Mouse (Mus musculus): ENCODE data around the gene Tex264. TPM values are rescaled to one million over a fixed set of nuclear protein-coding genes. Genes with fewer than 3 reads are reported as not detected.
A peak's percentile ranks its signal among the peaks of the same experiment; 100 is the strongest.

The Tex264 gene
- 28.1 and 30.0 TPM in 2 replicates for polyA plus RNA-seq (2014; fragmentation: Nextera tagmentation; extraction: Ambion mirVana)

DNA sequence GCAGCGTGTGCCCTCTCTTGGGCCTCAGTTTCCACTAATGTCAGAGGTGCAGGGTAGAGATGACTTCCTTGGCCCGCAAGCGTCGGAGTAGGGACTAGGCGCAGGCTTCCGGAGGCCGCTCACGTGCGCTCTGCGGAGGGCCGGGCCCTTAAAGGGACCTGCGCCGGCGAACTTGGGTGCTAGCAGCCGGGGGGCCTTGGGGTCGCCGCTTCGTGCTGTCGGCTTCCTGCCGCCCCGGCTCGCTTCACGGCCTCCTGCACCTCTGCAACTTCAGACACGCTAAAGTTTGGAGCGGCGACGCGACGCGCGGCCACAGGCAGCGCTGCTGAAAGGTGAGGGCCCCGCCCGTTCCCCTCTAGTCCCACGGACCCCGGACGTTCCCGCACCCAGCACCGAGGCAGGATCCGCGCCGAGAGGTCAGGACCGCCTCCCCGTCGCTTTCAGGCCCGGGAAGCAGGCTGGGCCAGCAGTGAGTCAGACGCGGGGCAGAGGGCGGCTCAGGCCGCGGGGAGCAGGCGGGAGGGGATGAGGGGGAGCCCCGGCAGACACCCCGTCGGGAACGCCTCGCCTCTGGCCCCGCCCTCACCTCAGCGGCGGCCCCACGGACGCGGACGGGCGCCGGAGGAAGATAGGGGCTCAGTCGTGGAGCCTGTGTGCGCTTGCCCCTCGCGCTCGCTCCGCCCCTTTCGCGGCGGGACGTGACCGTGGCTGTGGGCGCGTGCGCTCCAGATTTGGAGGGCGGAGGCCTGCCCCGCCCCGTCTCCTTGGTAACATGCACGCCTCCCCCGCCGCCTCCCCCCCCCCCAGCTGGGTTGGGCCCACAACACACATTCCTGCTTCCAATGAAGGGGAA lies at the start of gene Tex264:
Gene Tex264, minus strand, starts transcription at position 679 of the 853 bp plus-strand sequence.
- H3K27ac ChIP-seq (ENCODE audit: low read depth, low read length) = peak within 1 kb of the TSS; percentile 42; the same call in 1 of the 2 replicates
- no peaks in the 10 kb centered on the region for H3K27me3 ChIP-seq (ENCODE audit: control insufficient read depth, insufficient read depth, low read length)
- peak within 1 kb of the TSS; percentile 95 for H3K4me2 ChIP-seq (replicated peaks; ENCODE audit: low read depth, low read length)
- H3K9ac ChIP-seq (ENCODE audit: low read depth, low read length) = peak within 1 kb of the TSS; percentile 69
- WGBS = under 1% methylated on average over 66 of the region's 86 CpGs
- H3K36me3 ChIP-seq (ENCODE audit: control insufficient read depth, insufficient read depth, low read length) = 0 out of 2 replicates have a peak, but pooled peaks cover 2% of the 10 kb centered on the region
- H3K4me3 ChIP-seq (ENCODE audit: low read depth, low read length) = peak within 1 kb of the TSS; percentile 78
- no peaks in the 10 kb centered on the region for H3K9me3 ChIP-seq (ENCODE audit: control insufficient read depth, low read length)
- DNase-seq (ENCODE audit: low spot score) (peak; percentile 81), ATAC-seq (ENCODE audit: low FRiP score) (peak; percentile 85)
- peaks cover 2% of the 10 kb centered on the region; the same call in 1 of the 2 replicates for H3K4me1 ChIP-seq (replicated peaks; ENCODE audit: control insufficient read depth, insufficient read depth, low read length)

- no peaks in the 10 kb centered on the region for H3K27me3 ChIP-seq (ENCODE audit: control insufficient read depth, insufficient read depth, low read length)
- H3K9ac ChIP-seq (ENCODE audit: low read depth, low read length) = no peak overlapping the region
- H3K4me3 ChIP-seq (ENCODE audit: low read depth, low read length) = no peak overlapping the region
- no peak overlapping the region for H3K27ac ChIP-seq (ENCODE audit: low read depth, low read length)
- no peaks in the 10 kb centered on the region for H3K4me1 ChIP-seq (replicated peaks; ENCODE audit: control insufficient read depth, insufficient read depth, low read length)
- 82% methylated on average over 2 of the region's 2 CpGs for WGBS
- no peak overlapping the region for H3K4me2 ChIP-seq (replicated peaks; ENCODE audit: low read depth, low read length)
- DNase-seq (ENCODE audit: low spot score) = no peak
- no peaks in the 10 kb centered on the region for H3K9me3 ChIP-seq (ENCODE audit: control insufficient read depth, low read length)
- no peaks in the 10 kb centered on the region for H3K36me3 ChIP-seq (ENCODE audit: control insufficient read depth, insufficient read depth, low read length)
- no peak for ATAC-seq (ENCODE audit: low FRiP score)
Observed at GRCm38 (mm10) chr9:106733690-106734089, 48.0 kb upstream of the Tex264 start.

- H3K4me2 ChIP-seq (replicated peaks; ENCODE audit: low read depth, low read length) = no peak overlapping the region
- H3K4me1 ChIP-seq (replicated peaks; ENCODE audit: control insufficient read depth, insufficient read depth, low read length) = no peaks in the 10 kb centered on the region
- H3K36me3 ChIP-seq (ENCODE audit: control insufficient read depth, insufficient read depth, low read length) = no peaks in the 10 kb centered on the region
- DNase-seq (ENCODE audit: low spot score) (no peak), ATAC-seq (ENCODE audit: low FRiP score) (no peak)
- H3K9ac ChIP-seq (ENCODE audit: low read depth, low read length) = no peak overlapping the region
- no peaks in the 10 kb centered on the region for H3K27me3 ChIP-seq (ENCODE audit: control insufficient read depth, insufficient read depth, low read length)
- H3K4me3 ChIP-seq (ENCODE audit: low read depth, low read length) = no peak overlapping the region
- WGBS = 88% methylated on average over 2 of the region's 2 CpGs
- H3K9me3 ChIP-seq (ENCODE audit: control insufficient read depth, low read length) = no peaks in the 10 kb centered on the region
- no peak overlapping the region for H3K27ac ChIP-seq (ENCODE audit: low read depth, low read length)
Observed at GRCm38 (mm10) chr9:106729416-106729815, 43.7 kb upstream of the Tex264 start.

GRCm38 (mm10) chr9:106726891-106727290 lies 41.2 kb upstream of the Tex264 start:
- Histone ChIP-seq H3K27ac (ENCODE audit: low read depth, low read length) (no peak overlapping the region), H3K4me3 (ENCODE audit: low read depth, low read length) (no peak overlapping the region), H3K9ac (ENCODE audit: low read depth, low read length) (no peak overlapping the region), H3K27me3 (ENCODE audit: control insufficient read depth, insufficient read depth, low read length) (no peaks in the 10 kb centered on the region), H3K4me1 (replicated peaks; ENCODE audit: control insufficient read depth, insufficient read depth, low read length) (no peaks in the 10 kb centered on the region), H3K36me3 (ENCODE audit: control insufficient read depth, insufficient read depth, low read length) (no peaks in the 10 kb centered on the region), H3K9me3 (ENCODE audit: control insufficient read depth, low read length) (no peaks in the 10 kb centered on the region), H3K4me2 (replicated peaks; ENCODE audit: low read depth, low read length) (no peak overlapping the region)
- DNase-seq (ENCODE audit: low spot score) (no peak), ATAC-seq (ENCODE audit: low FRiP score) (no peak)
- WGBS = 89% methylated on average over 1 of the region's 1 CpGs

DNA sequence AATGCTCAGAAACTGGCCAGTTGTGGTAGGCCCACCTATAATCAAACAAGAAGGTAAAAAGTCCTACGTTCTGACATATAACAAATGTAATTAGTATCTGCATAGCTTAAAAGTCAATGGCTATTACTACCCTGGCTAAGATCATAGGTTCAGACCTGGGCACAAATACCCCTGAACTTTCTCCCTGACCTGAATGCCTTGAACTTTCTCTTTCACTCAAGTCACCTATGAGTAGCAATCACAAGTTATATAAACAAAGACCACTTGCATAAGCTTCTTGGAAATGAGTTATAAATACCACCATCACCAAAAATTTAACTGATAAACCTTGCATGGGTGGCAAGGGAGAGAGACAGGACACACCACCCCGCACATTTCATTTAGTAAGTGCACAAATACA lies 39.7 kb upstream of the Tex264 start:
- H3K9me3 ChIP-seq (ENCODE audit: control insufficient read depth, low read length) = no peaks in the 10 kb centered on the region
- H3K36me3 ChIP-seq (ENCODE audit: control insufficient read depth, insufficient read depth, low read length) = no peaks in the 10 kb centered on the region
- DNase-seq (ENCODE audit: low spot score) (no peak), ATAC-seq (ENCODE audit: low FRiP score) (no peak)
- no peak overlapping the region for H3K9ac ChIP-seq (ENCODE audit: low read depth, low read length)
- no peak overlapping the region for H3K4me2 ChIP-seq (replicated peaks; ENCODE audit: low read depth, low read length)
- H3K4me3 ChIP-seq (ENCODE audit: low read depth, low read length) = no peak overlapping the region
- no peaks in the 10 kb centered on the region for H3K4me1 ChIP-seq (replicated peaks; ENCODE audit: control insufficient read depth, insufficient read depth, low read length)
- WGBS = 95% methylated on average over 2 of the region's 2 CpGs
- no peak overlapping the region for H3K27ac ChIP-seq (ENCODE audit: low read depth, low read length)
- H3K27me3 ChIP-seq (ENCODE audit: control insufficient read depth, insufficient read depth, low read length) = no peaks in the 10 kb centered on the region

- H3K27me3 ChIP-seq (ENCODE audit: control insufficient read depth, insufficient read depth, low read length) = no peaks in the 10 kb centered on the region
- no peak overlapping the region for H3K4me2 ChIP-seq (replicated peaks; ENCODE audit: low read depth, low read length)
- no peaks in the 10 kb centered on the region for H3K36me3 ChIP-seq (ENCODE audit: control insufficient read depth, insufficient read depth, low read length)
- H3K4me3 ChIP-seq (ENCODE audit: low read depth, low read length) = no peak overlapping the region
- H3K27ac ChIP-seq (ENCODE audit: low read depth, low read length) = no peak overlapping the region
- 81% methylated on average over 1 of the region's 1 CpGs for WGBS
- no peak for ATAC-seq (ENCODE audit: low FRiP score)
- no peaks in the 10 kb centered on the region for H3K9me3 ChIP-seq (ENCODE audit: control insufficient read depth, low read length)
- H3K4me1 ChIP-seq (replicated peaks; ENCODE audit: control insufficient read depth, insufficient read depth, low read length) = no peaks in the 10 kb centered on the region
- DNase-seq (ENCODE audit: low spot score) = no peak
- H3K9ac ChIP-seq (ENCODE audit: low read depth, low read length) = no peak overlapping the region
Observed at GRCm38 (mm10) chr9:106724864-106725263, 39.1 kb upstream of the Tex264 start.

GRCm38 (mm10) chr9:106716729-106717128 lies 31.0 kb upstream of the Tex264 start:
- Histone ChIP-seq H3K27ac (ENCODE audit: low read depth, low read length) (no peak overlapping the region), H3K4me2 (replicated peaks; ENCODE audit: low read depth, low read length) (no peak overlapping the region), H3K4me1 (replicated peaks; ENCODE audit: control insufficient read depth, insufficient read depth, low read length) (no peaks in the 10 kb centered on the region), H3K9me3 (ENCODE audit: control insufficient read depth, low read length) (no peaks in the 10 kb centered on the region), H3K4me3 (ENCODE audit: low read depth, low read length) (no peak overlapping the region), H3K9ac (ENCODE audit: low read depth, low read length) (no peak overlapping the region), H3K36me3 (ENCODE audit: control insufficient read depth, insufficient read depth, low read length) (peaks cover 8% of the 10 kb centered on the region; the same call in 1 of the 2 replicates), H3K27me3 (ENCODE audit: control insufficient read depth, insufficient read depth, low read length) (no peaks in the 10 kb centered on the region)
- DNase-seq (ENCODE audit: low spot score) = no peak
- no peak for ATAC-seq (ENCODE audit: low FRiP score)
- 97% methylated on average over 4 of the region's 4 CpGs for WGBS

DNA sequence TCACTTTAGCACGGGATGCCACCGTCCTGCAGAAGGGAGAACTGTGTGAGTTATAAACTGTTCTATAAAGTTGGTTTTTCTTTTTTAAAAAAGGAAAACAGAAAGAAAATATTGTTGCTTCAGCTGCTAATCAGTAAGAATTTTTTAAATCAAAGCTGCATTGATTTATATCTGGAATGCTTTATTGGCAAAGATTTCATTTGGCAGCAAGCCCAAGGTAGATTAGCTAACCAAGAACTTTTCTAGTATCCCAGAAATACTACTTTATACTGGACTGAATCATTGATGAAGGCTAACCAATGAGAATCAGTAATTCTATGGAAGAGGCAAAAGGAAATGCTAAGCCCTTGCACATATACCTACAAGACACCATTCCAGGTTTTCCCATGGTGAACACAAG lies 30.5 kb upstream of the Tex264 start:
- H3K9ac ChIP-seq (ENCODE audit: low read depth, low read length) = no peak overlapping the region
- WGBS = 100% methylated on average over 2 of the region's 2 CpGs
- no peaks in the 10 kb centered on the region for H3K9me3 ChIP-seq (ENCODE audit: control insufficient read depth, low read length)
- H3K4me1 ChIP-seq (replicated peaks; ENCODE audit: control insufficient read depth, insufficient read depth, low read length) = no peaks in the 10 kb centered on the region
- ATAC-seq (ENCODE audit: low FRiP score) (no peak), DNase-seq (ENCODE audit: low spot score) (no peak)
- H3K36me3 ChIP-seq (ENCODE audit: control insufficient read depth, insufficient read depth, low read length) = peaks cover 8% of the 10 kb centered on the region; the same call in 1 of the 2 replicates
- H3K27ac ChIP-seq (ENCODE audit: low read depth, low read length) = no peak overlapping the region
- H3K4me2 ChIP-seq (replicated peaks; ENCODE audit: low read depth, low read length) = no peak overlapping the region
- no peak overlapping the region for H3K4me3 ChIP-seq (ENCODE audit: low read depth, low read length)
- no peaks in the 10 kb centered on the region for H3K27me3 ChIP-seq (ENCODE audit: control insufficient read depth, insufficient read depth, low read length)

- H3K9me3 ChIP-seq (ENCODE audit: control insufficient read depth, low read length) = no peaks in the 10 kb centered on the region
- no peak overlapping the region for H3K27ac ChIP-seq (ENCODE audit: low read depth, low read length)
- no peak overlapping the region for H3K4me2 ChIP-seq (replicated peaks; ENCODE audit: low read depth, low read length)
- no peak overlapping the region for H3K9ac ChIP-seq (ENCODE audit: low read depth, low read length)
- H3K36me3 ChIP-seq (ENCODE audit: control insufficient read depth, insufficient read depth, low read length) = peaks cover 17% of the 10 kb centered on the region; the same call in 1 of the 2 replicates
- 95% methylated on average over 2 of the region's 2 CpGs for WGBS
- DNase-seq (ENCODE audit: low spot score) (no peak), ATAC-seq (ENCODE audit: low FRiP score) (no peak)
- no peaks in the 10 kb centered on the region for H3K27me3 ChIP-seq (ENCODE audit: control insufficient read depth, insufficient read depth, low read length)
- H3K4me3 ChIP-seq (ENCODE audit: low read depth, low read length) = no peak overlapping the region
- H3K4me1 ChIP-seq (replicated peaks; ENCODE audit: control insufficient read depth, insufficient read depth, low read length) = no peaks in the 10 kb centered on the region
Observed at GRCm38 (mm10) chr9:106712470-106712869, 26.7 kb upstream of the Tex264 start.

Measured in hindbrain, embryonic 11.5 days (tissue).